Mouse (Mus musculus): ENCODE data around the gene Ntrk2. TPM values are rescaled to one million over a fixed set of nuclear protein-coding genes. Genes with fewer than 3 reads are reported as not detected.

The Ntrk2 gene
- polyA plus RNA-seq, 1 experiment: 214 TPM

DNA sequence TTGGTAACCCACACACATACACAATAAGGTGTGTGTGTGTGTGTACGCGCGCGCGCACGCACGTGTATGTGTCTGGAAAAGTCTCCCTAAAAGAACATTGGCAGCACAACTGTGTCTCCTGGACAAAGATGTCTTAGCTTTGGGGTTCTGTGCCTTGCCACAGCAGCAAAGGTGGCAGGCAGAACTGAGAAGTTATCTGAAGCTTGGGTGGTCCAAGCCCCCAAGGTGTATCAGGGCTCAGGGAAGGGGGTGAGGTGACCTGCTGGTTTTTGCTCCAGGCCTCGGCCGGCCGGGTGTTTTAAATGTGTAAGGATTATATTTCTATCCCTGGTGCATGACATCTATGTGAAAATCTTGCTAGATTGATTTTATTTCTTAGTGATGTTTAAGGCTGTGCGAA is 536 bp upstream of the Ntrk2 start:
- peak overlapping the region; percentile 89; the same call in 1 of the 2 replicates for H3K4me3 ChIP-seq (ENCODE audit: insufficient read depth, low read length)

DNA sequence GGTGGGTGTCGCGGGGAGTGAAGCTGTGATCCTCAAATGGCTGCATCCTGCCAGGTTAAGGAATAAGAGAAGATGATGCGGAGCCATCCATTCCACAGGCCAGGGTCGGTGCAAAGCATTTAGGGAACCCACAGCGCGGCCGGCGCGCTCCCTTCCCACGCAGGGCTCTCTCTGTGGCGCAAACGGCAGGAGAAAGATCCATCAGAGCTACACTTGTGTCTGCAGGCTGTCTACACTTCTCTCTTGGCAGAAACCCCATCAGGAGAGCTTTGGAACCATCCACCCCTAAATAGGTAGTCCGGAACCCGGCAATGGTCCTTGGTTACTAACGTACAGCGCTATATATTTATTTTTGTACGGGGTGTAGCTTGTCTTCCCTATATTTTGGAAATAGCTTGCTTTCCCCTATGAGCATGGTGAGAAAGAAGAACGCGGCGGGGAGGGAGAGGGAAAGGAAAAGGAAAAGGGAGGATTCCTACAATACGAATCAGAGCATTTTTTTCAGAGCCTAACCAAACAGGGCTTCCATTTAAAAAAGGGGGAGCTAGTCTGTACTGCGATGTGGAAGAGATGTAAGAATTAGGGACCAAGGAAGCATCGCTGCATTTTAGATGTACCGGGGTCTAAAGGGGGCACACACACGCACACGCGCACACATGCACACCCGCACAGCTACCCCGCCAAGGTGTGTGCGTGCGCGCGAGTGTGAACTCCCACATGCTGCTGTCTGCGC is 693 bp downstream of the Ntrk2 start:
- Histone ChIP-seq H3K27ac (ENCODE audit: insufficient read depth, low read length) (peak overlapping the region; percentile 98), H3K4me3 (ENCODE audit: insufficient read depth, low read length) (peak overlapping the region; percentile 89), H3K4me1 (ENCODE audit: control insufficient read depth, insufficient read depth, low read length) (no peaks in the 10 kb centered on the region)
- TF ChIP-seq POLR2A (IDR thresholded peaks at IDR 0.05; ENCODE audit: extremely low read depth, insufficient read depth, low read length) (no peak), CTCF (IDR thresholded peaks at IDR 0.05; ENCODE audit: extremely low read depth, insufficient read depth, low read length) (no peak)

More for the DNA sequence above, 536 bp upstream of the Ntrk2 start:
- Histone ChIP-seq H3K27ac (ENCODE audit: insufficient read depth, low read length) (no peak overlapping the region), H3K4me1 (ENCODE audit: control insufficient read depth, insufficient read depth, low read length) (no peaks in the 10 kb centered on the region)
- TF ChIP-seq CTCF (IDR thresholded peaks at IDR 0.05; ENCODE audit: extremely low read depth, insufficient read depth, low read length) (no peak), POLR2A (IDR thresholded peaks at IDR 0.05; ENCODE audit: extremely low read depth, insufficient read depth, low read length) (no peak)

DNA sequence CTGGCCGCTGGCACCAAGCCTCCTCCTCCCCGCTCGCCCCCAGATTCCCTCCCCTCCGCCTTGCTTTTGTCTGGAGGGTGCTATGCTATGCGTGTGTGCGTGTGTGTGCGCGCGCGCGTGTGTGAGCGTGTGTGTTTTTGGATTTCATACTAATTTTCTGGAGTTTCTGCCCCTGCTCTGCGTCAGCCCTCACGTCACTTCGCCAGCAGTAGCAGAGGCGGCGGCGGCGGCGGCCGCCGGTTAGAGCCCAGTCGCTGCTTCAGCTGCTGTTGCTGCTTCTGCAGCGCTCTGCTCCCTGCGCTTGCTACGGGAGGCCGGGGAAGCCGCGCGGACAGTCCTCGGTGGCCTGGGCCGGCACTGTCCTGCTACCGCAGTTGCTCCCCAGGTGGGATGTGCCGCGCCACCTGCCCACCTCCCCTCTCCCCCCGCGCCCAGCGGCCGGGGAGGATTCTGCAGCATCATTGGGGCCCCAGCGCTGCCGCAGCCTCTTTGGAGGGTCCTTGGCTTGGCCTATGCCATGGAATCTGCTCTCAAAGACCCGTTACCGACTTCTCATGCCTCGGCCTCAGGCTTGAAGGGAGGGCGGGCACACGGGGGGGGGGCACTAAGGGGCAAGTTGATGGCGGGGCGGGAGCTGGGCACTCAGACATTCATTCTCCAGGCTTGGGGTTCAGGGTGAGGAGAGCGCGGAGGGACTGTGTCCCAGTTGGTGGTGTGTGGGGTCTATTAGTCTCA is 1.4 kb downstream of the Ntrk2 start:
- TF ChIP-seq CTCF (IDR thresholded peaks at IDR 0.05; ENCODE audit: extremely low read depth, insufficient read depth, low read length) (no peak), POLR2A (IDR thresholded peaks at IDR 0.05; ENCODE audit: extremely low read depth, insufficient read depth, low read length) (peak; percentile 79)
- no peaks in the 10 kb centered on the region for H3K4me1 ChIP-seq (ENCODE audit: control insufficient read depth, insufficient read depth, low read length)
- peak overlapping the region; percentile 89 for H3K4me3 ChIP-seq (ENCODE audit: insufficient read depth, low read length)
- H3K27ac ChIP-seq (ENCODE audit: insufficient read depth, low read length): peak overlapping the region; percentile 98

DNA sequence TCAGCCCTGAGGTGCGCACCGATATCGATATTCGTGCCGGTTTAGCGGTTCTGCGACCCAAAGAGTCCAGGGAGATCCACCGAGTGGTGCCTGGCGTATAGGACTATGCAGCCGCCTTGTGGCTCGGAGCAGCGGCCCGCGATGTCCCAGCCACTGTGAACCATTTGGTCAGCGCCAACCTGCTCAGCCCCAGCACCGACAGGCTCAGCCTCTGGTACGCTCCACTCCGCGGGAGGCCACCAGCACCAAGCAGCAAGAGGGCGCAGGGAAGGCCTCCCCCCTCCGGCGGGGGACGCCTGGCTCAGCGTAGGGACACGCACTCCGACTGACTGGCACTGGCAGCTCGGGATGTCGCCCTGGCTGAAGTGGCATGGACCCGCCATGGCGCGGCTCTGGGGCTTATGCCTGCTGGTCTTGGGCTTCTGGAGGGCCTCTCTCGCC is 2.0 kb downstream of the Ntrk2 start:
- Histone ChIP-seq H3K4me1 (ENCODE audit: control insufficient read depth, insufficient read depth, low read length) (peaks cover 2% of the 10 kb centered on the region; the same call in 1 of the 2 replicates), H3K27ac (ENCODE audit: insufficient read depth, low read length) (peak overlapping the region; percentile 88), H3K4me3 (ENCODE audit: insufficient read depth, low read length) (peak overlapping the region; percentile 89)
- TF ChIP-seq CTCF (IDR thresholded peaks at IDR 0.05; ENCODE audit: extremely low read depth, insufficient read depth, low read length) (no peak), POLR2A (IDR thresholded peaks at IDR 0.05; ENCODE audit: extremely low read depth, insufficient read depth, low read length) (no peak)

DNA sequence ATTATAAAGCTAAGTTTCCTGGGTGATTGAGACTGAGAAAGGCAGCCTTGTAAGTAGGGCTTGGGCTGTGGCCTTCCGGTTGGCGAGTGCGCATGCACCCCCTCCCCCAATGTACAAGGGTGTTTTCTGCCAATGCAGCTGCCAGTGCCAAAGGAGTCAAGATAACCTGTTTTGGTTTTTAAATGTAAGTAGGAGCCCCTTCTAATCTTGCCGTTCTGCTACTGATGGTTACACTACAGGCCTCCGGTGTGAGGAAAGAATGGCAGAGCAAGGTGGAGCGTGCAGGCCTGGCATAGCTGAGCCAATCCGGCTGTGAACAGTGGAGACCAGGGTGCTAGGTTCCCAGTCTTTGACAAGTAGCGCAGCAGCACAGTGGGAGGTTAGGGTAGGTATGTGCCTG is 3.6 kb downstream of the Ntrk2 start:
- Histone ChIP-seq H3K4me3 (ENCODE audit: insufficient read depth, low read length) (peak overlapping the region; percentile 89), H3K4me1 (ENCODE audit: control insufficient read depth, insufficient read depth, low read length) (peaks cover 7% of the 10 kb centered on the region), H3K27ac (ENCODE audit: insufficient read depth, low read length) (peak overlapping the region; percentile 31; the same call in 1 of the 2 replicates)
- no peak for TF ChIP-seq POLR2A (IDR thresholded peaks at IDR 0.05; ENCODE audit: extremely low read depth, insufficient read depth, low read length)

DNA sequence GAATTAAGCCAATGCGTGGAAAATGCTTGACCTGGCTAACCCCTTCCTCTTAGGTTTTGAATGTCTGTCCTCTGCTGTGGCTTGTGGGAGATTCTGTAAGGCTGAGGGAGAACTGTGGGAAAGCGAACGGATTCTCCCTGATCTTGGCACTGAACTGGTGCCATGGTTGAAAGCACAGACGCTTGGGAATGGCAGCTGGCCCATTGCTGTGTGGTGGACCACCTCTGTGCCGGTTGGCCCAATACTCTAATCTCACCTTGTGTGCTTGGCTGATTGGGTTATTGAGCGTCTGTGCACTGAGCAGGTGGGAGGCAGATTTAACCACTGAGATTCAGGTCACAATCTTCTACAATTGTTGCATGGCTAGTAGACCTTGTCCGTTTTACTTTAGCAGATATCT is 18.4 kb downstream of the Ntrk2 start:
- no peak overlapping the region for H3K4me3 ChIP-seq (ENCODE audit: insufficient read depth, low read length)
- TF ChIP-seq POLR2A (IDR thresholded peaks at IDR 0.05; ENCODE audit: extremely low read depth, insufficient read depth, low read length): no peak
- TF ChIP-seq CTCF (IDR thresholded peaks at IDR 0.05; ENCODE audit: extremely low read depth, insufficient read depth, low read length): no peak
- H3K27ac ChIP-seq (ENCODE audit: insufficient read depth, low read length): no peak overlapping the region

DNA sequence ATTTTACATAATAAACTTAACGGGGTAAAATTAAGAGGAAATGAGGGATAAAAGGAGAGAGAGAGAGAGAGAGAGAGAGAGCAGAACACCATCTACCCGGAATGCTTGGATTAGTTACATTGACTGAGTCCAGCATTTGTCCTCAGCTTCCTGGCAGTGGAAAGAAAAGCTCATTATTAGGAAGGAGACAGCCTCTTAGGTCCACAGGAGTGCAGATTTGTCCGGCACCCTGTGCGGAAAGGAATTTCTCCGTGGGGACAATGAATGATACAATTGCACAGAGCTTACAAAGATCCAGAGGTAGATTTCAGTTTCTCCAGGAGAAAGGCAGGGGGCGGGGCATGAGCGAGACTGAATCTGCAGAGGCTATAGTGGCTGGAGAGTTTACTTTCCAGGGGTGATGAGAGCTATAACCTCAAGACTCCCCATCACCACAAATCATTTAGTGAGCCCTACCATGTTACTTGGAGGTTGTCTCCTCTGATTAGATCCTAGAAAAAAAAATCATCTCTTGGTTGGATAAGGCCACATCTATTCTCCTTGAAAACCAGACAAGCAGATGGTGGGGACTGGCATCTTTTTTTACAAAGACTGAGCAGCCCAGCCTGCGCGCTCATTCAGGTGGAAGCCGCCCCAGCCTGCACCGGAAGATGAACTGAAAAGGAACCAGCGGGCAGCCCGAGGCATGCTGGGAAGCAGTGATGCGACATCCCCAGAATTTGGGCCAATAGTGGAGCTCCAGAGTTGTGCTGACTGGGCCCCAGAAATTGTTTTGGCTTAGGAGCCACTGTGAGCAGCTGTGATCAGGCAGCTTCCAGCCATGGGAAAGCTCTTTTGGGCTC is 20.2 kb downstream of the Ntrk2 start:
- TF ChIP-seq POLR2A (IDR thresholded peaks at IDR 0.05; ENCODE audit: extremely low read depth, insufficient read depth, low read length) (no peak), CTCF (IDR thresholded peaks at IDR 0.05; ENCODE audit: extremely low read depth, insufficient read depth, low read length) (no peak)
- H3K4me3 ChIP-seq (ENCODE audit: insufficient read depth, low read length): no peak overlapping the region
- H3K4me1 ChIP-seq (ENCODE audit: control insufficient read depth, insufficient read depth, low read length): peaks cover 14% of the 10 kb centered on the region
- H3K27ac ChIP-seq (ENCODE audit: insufficient read depth, low read length): no peak overlapping the region

More for the DNA sequence above, 18.4 kb downstream of the Ntrk2 start:
- peaks cover 15% of the 10 kb centered on the region for H3K4me1 ChIP-seq (ENCODE audit: control insufficient read depth, insufficient read depth, low read length)

DNA sequence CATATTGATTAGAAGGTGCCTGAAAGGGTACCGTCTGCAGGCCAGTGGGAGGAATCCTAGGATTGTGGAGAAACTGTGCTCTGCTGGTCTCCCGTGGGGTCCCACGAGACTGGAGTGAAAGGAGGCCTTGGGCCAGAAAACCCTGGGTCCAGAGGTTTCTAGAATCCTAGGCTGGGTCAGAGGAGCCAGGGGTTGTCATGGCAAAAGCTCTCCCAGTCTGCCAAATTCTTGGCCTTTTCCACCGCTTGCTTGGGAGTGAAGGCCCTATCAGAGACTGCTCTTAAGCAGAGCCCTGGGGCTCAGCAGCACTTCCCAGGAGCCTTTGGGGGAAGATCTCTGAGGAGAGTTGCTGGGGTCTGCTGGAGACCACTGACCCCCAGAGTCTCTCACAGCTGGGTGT is 25.6 kb downstream of the Ntrk2 start:
- TF ChIP-seq CTCF (IDR thresholded peaks at IDR 0.05; ENCODE audit: extremely low read depth, insufficient read depth, low read length) (no peak), POLR2A (IDR thresholded peaks at IDR 0.05; ENCODE audit: extremely low read depth, insufficient read depth, low read length) (no peak)
- peak overlapping the region; percentile 22; the same call in 1 of the 2 replicates for H3K27ac ChIP-seq (ENCODE audit: insufficient read depth, low read length)
- H3K4me3 ChIP-seq (ENCODE audit: insufficient read depth, low read length): no peak overlapping the region
- H3K4me1 ChIP-seq (ENCODE audit: control insufficient read depth, insufficient read depth, low read length): peaks cover 5% of the 10 kb centered on the region; the same call in 1 of the 2 replicates

DNA sequence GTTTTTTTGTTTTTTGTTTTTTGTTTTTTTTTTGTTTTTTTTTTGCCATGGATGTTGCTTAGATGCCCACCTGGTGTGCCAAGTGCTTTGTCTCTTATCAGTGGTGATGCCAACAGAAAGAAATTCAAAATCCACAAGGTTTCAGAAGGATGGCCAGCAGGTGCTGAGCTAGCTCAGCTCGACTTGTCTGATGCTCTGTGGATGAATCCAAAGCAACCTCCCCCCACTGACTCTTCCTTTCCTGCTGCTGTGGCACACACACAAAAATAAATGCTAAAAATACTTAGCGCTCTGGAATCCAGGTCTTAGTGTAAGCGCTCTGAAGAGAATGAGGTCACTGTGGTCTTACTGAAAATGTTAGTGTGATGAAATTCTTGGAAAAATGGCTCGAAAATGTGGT is 28.4 kb downstream of the Ntrk2 start:
- Histone ChIP-seq H3K27ac (ENCODE audit: insufficient read depth, low read length) (no peak overlapping the region), H3K4me3 (ENCODE audit: insufficient read depth, low read length) (no peak overlapping the region), H3K4me1 (ENCODE audit: control insufficient read depth, insufficient read depth, low read length) (peaks cover 9% of the 10 kb centered on the region; the same call in 1 of the 2 replicates)
- TF ChIP-seq CTCF (IDR thresholded peaks at IDR 0.05; ENCODE audit: extremely low read depth, insufficient read depth, low read length) (no peak), POLR2A (IDR thresholded peaks at IDR 0.05; ENCODE audit: extremely low read depth, insufficient read depth, low read length) (no peak)
